Mouse (Mus musculus) kidney, embryonic 16.5 days (tissue): ENCODE measurements around the gene Cks1brt. TPM values are rescaled to one million over a fixed set of nuclear protein-coding genes. Genes with fewer than 3 reads are reported as not detected.
"Not testable (repeated sequence)": the region's sequence is repeated elsewhere in the genome, so short reads cannot be mapped to it uniquely, and the experiment has no call there.

ENCODE experiments used
- ATAC-seq: fragments of 200-750 bp; cut with Nextera tagmentation; 2 replicates; pipeline ENCODE4 v1.8.0; 2017; ENCODE audit warnings: moderate TSS enrichment; ENCODE audit not compliant: low FRiP score, low TSS enrichment
- H3K27ac ChIP-seq: fragments of 300-500 bp; sonication (generic); 2 replicates; pipeline ENCODE4 v1.5.1; 2014; ENCODE audit warnings: low read length
- H3K27me3 ChIP-seq: fragments of 300-500 bp; sonication (generic); 2 replicates; pipeline ENCODE4 v1.6.1; 2014; ENCODE audit warnings: low read length, control low read depth, mixed read lengths; ENCODE audit not compliant: insufficient read depth
- H3K36me3 ChIP-seq: fragments of 300-500 bp; sonication (generic); 2 replicates; pipeline ENCODE4 v1.6.1; 2014; ENCODE audit warnings: low read length, control low read depth, mixed read lengths; ENCODE audit not compliant: insufficient read depth
- H3K4me1 ChIP-seq: fragments of 300-500 bp; sonication (generic); 2 replicates; pipeline ENCODE4 v1.6.1; 2014; ENCODE audit warnings: low read length, control low read depth, mixed read lengths; ENCODE audit not compliant: insufficient read depth
- H3K4me2 ChIP-seq: fragments of 300-500 bp; sonication (generic); replicated peaks from 2 replicates; pipeline ENCODE4 v1.6.1; 2014; ENCODE audit warnings: low read depth, low read length
- H3K4me3 ChIP-seq: fragments of 300-500 bp; sonication (generic); 2 replicates; pipeline ENCODE4 v1.5.1; 2014; ENCODE audit warnings: mild to moderate bottlenecking, low read length
- H3K9ac ChIP-seq: fragments of 300-500 bp; sonication (generic); replicated peaks from 2 replicates; pipeline ENCODE4 v1.6.1; 2014; ENCODE audit warnings: low read length
- H3K9me3 ChIP-seq: fragments of 300-500 bp; sonication (generic); 2 replicates; pipeline ENCODE4 v1.6.1; 2016; ENCODE audit warnings: low read length, control low read depth
- WGBS: fragments of 180-500 bp; shearing (Covaris S2); extraction: QIAGEN DNeasy Blood & Tissue Kit; methylation state at CpG from one replicate; pipeline ENCODE4 v1.1.7; 2014; 5-methylcytosine and 5-hydroxymethylcytosine counted together
- polyA plus RNA-seq: library from polyadenylated mRNA; unstranded; fragments of >200 nt; fragmentation: Nextera tagmentation; extraction: Ambion mirVana; gene quantifications from 2 replicates; pipeline ENCODE4 v1.2.1, GENCODE M21; 2015

The Cks1brt gene
- polyA plus RNA-seq = not detected in 2 replicates

DNA sequence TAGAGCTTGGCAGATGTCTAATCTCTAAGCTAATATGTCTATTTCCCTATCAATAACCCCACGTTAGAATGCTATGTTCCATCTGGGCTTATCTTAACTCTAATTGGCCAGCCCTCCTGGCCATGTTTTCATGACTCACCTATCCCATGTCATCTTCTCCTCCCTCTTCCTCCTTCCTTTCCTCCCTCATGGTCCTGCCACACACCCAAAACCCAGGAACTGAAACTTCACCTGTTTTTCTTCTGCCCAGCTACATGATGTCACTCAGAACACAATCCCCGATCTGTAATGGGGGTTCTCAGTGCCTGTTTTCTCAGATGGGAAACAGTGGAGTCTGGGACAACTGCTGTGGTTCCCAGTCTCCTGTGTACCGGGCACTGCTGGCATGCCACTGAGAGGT, at the start of gene Cks1brt:
Gene Cks1brt, plus strand, starts transcription at position 301 of the 400 bp plus-strand sequence.
- Histone ChIP-seq H3K4me2 (no peak within 1 kb of the TSS), H3K9me3 (peaks cover 36% of the 10 kb centered on the region), H3K27ac (no peak within 1 kb of the TSS), H3K4me3 (no peak within 1 kb of the TSS), H3K9ac (no peak within 1 kb of the TSS), H3K36me3 (no peaks in the 10 kb centered on the region; the same call in 1 of the 2 replicates), H3K4me1 (no peaks in the 10 kb centered on the region), H3K27me3 (no peaks in the 10 kb centered on the region)
- WGBS = 83% methylated on average over 3 of the region's 3 CpGs
- no peak for ATAC-seq

DNA sequence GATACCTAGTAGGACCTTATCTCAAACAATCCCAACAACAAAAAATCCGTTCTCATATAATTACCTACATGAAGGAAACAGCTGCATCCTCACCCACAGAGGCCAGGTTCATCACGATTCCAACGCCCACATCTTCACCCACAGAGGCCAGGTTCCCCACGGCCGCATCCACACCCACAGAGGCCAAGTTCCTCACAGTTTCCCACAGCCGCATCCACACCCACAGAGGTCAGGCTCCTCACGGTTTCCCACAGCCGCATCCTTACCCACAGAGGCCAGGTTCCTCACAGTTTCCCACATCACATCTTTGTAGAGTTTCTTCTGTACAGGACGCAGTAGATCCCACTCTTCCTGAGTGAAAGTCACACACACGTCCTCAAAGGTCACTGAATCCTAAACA, 38.5 kb upstream of the Cks1brt start:
- Histone ChIP-seq H3K9me3 (peaks cover 4% of the 10 kb centered on the region; the same call in 1 of the 2 replicates), H3K27ac (no peak overlapping the region), H3K27me3 (no peaks in the 10 kb centered on the region), H3K4me3 (no peak overlapping the region), H3K9ac (no peak overlapping the region), H3K36me3 (peaks cover 38% of the 10 kb centered on the region), H3K4me2 (no peak overlapping the region), H3K4me1 (no peaks in the 10 kb centered on the region)
- ATAC-seq = no peak
- WGBS = 95% methylated on average over 10 of the region's 10 CpGs

- no peak overlapping the region for H3K4me2 ChIP-seq
- no peak for ATAC-seq
- WGBS = 80% methylated on average over 4 of the region's 4 CpGs
- no peak overlapping the region for H3K27ac ChIP-seq
- peaks cover 3% of the 10 kb centered on the region; the same call in 1 of the 2 replicates for H3K4me1 ChIP-seq
- no peak overlapping the region for H3K9ac ChIP-seq
- peaks cover 19% of the 10 kb centered on the region for H3K36me3 ChIP-seq
- no peak overlapping the region for H3K4me3 ChIP-seq
- peaks cover 4% of the 10 kb centered on the region; the same call in 1 of the 2 replicates for H3K9me3 ChIP-seq
- H3K27me3 ChIP-seq = no peaks in the 10 kb centered on the region
Measured at GRCm38 (mm10) chr8:85115501-85115900, 36.2 kb upstream of the Cks1brt start.

DNA sequence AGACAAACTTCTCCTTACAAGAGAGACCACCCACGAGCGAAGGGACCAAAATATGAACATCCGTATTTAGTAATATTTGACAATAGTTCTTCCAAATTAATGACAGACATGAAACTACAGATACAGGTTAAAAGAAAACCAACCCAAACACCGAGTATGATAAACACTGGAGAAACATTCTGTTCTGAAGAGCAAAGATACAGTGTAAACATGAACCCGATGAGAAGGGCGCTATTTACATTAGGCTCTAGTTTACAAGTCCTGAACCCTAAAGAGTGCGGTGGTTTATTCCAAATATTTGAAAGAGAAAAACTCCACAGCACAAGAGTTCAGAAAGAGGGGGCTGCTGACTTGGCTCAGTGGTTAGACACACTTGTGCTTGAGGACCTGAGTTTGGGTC, 34.7 kb upstream of the Cks1brt start:
- no peak overlapping the region for H3K27ac ChIP-seq
- 0 out of 2 replicates have a peak, but pooled peaks cover under 1% of the 10 kb centered on the region for H3K9me3 ChIP-seq
- peaks cover 3% of the 10 kb centered on the region; the same call in 1 of the 2 replicates for H3K4me1 ChIP-seq
- H3K36me3 ChIP-seq = peaks cover 5% of the 10 kb centered on the region
- no peaks in the 10 kb centered on the region for H3K27me3 ChIP-seq
- no peak overlapping the region for H3K4me3 ChIP-seq
- 92% methylated on average over 7 of the region's 7 CpGs for WGBS
- no peak overlapping the region for H3K9ac ChIP-seq
- ATAC-seq = no peak
- H3K4me2 ChIP-seq = no peak overlapping the region

- H3K4me1 ChIP-seq = peaks cover 3% of the 10 kb centered on the region; the same call in 1 of the 2 replicates
- H3K4me2 ChIP-seq = peak overlapping the region; percentile 77
- H3K27me3 ChIP-seq = no peaks in the 10 kb centered on the region
- peak overlapping the region; percentile 72 for H3K4me3 ChIP-seq
- 7% methylated on average over 37 of the region's 37 CpGs for WGBS
- peak overlapping the region; percentile 74 for H3K27ac ChIP-seq
- H3K9me3 ChIP-seq = no peaks in the 10 kb centered on the region; the same call in 1 of the 2 replicates
- peak overlapping the region; percentile 73 for H3K9ac ChIP-seq
- no peaks in the 10 kb centered on the region for H3K36me3 ChIP-seq
- peak; percentile 97 for ATAC-seq
Measured at GRCm38 (mm10) chr8:85119052-85119981, 32.4 kb upstream of the Cks1brt start.

- not testable (repeated sequence) for H3K27me3 ChIP-seq, H3K4me2 ChIP-seq, ATAC-seq, H3K4me1 ChIP-seq, H3K4me3 ChIP-seq, H3K9ac ChIP-seq, H3K27ac ChIP-seq, H3K9me3 ChIP-seq, H3K36me3 ChIP-seq
- 82% methylated on average over 5 of the region's 5 CpGs for WGBS
Measured at GRCm38 (mm10) chr8:85120251-85120650, 31.5 kb upstream of the Cks1brt start.

GRCm38 (mm10) chr8:85122995-85123394, 28.7 kb upstream of the Cks1brt start, which contains the start of gene Zfp791:
Gene Zfp791, minus strand, starts transcription at chr8:85123095.
- Histone ChIP-seq H3K36me3 (no peaks in the 10 kb centered on the region), H3K9ac (no peak within 1 kb of the TSS), H3K4me3 (no peak within 1 kb of the TSS), H3K4me1 (peaks cover 3% of the 10 kb centered on the region; the same call in 1 of the 2 replicates), H3K9me3 (no peaks in the 10 kb centered on the region; the same call in 1 of the 2 replicates), H3K27ac (no peak within 1 kb of the TSS), H3K27me3 (no peaks in the 10 kb centered on the region), H3K4me2 (no peak within 1 kb of the TSS)
- no peak for ATAC-seq
- WGBS = 72% methylated on average over 3 of the region's 3 CpGs

DNA sequence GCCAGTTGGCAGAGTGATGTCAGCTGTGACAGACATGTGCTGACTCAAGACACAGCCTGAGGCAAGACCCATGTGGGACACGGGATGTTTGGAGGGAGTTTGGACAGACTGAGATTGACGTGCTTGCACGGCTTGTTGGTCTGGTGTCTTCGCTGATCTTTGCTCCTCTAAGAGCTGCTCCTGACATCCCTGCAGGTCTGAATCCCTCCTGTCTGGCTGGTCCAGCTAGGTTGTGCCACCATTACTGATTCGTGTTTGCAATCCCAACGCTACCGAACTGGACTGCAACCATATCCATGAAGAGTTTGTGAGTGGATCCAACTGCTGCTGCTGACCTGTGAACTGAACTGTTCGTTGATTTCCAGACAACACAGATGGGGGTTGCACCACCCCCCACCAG, 28.0 kb upstream of the Cks1brt start:
- Histone ChIP-seq H3K27ac (no peak overlapping the region), H3K9ac (no peak overlapping the region), H3K9me3 (no peaks in the 10 kb centered on the region; the same call in 1 of the 2 replicates), H3K36me3 (no peaks in the 10 kb centered on the region), H3K4me1 (peaks cover 3% of the 10 kb centered on the region; the same call in 1 of the 2 replicates), H3K4me3 (no peak overlapping the region), H3K4me2 (no peak overlapping the region), H3K27me3 (no peaks in the 10 kb centered on the region)
- WGBS = 94% methylated on average over 8 of the region's 8 CpGs
- no peak for ATAC-seq

DNA sequence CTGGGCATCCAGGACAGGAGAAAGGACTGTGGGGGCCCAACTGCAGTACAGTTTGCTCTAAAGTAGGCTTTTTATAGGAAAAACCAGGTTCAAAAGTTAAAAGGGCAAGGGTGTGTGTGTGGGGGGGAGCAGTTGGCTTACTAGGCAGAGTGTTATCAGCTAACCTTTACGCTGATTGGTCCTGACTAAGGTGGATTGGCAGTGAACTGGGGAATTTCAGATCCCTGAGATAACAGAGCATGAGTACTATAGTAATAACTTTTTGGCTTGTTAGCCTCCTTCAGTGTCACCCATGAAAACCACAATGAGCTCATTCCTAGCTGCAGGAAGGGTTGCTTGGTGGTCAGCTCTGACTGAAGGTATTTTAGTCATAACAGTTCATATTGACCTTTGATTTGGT, 19.4 kb upstream of the Cks1brt start:
- Histone ChIP-seq H3K27ac (no peak overlapping the region), H3K4me1 (no peaks in the 10 kb centered on the region), H3K9me3 (no peaks in the 10 kb centered on the region), H3K4me2 (no peak overlapping the region), H3K27me3 (no peaks in the 10 kb centered on the region; the same call in 1 of the 2 replicates), H3K4me3 (no peak overlapping the region), H3K36me3 (no peaks in the 10 kb centered on the region), H3K9ac (no peak overlapping the region)
- no peak for ATAC-seq
- WGBS = 93% methylated on average over 1 of the region's 1 CpGs

DNA sequence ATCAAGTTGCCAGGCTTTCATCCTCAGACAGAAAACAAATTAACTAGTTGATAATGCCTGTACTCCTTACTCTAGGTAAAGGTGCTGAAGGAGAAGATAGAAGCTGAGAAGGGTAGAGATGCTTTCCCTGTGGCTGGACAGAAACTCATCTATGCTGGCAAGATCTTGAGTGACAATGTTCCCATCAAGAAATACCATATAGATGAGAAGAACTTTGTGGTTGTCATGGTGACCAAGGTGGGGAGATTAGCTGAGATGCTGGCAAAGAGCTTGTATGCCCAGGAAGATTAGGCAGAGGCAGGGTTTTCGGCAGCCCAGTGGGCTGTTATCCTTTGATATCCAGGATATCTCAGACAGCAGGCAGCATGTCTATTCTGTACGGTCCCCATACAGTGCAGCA, 16.0 kb upstream of the Cks1brt start:
- H3K27ac ChIP-seq, H3K4me2 ChIP-seq, H3K9ac ChIP-seq, H3K4me3 ChIP-seq, H3K4me1 ChIP-seq, H3K27me3 ChIP-seq, H3K36me3 ChIP-seq, H3K9me3 ChIP-seq, ATAC-seq: not testable (repeated sequence)
- WGBS = 97% methylated on average over 2 of the region's 2 CpGs
